Mouse (Mus musculus): ENCODE data around the gene Dcaf1. TPM values are rescaled to one million over a fixed set of nuclear protein-coding genes. Genes with fewer than 3 reads are reported as not detected.

The Dcaf1 gene
- polyA plus RNA-seq, 1 experiment from 2014 or later: 16.6 TPM

DNA sequence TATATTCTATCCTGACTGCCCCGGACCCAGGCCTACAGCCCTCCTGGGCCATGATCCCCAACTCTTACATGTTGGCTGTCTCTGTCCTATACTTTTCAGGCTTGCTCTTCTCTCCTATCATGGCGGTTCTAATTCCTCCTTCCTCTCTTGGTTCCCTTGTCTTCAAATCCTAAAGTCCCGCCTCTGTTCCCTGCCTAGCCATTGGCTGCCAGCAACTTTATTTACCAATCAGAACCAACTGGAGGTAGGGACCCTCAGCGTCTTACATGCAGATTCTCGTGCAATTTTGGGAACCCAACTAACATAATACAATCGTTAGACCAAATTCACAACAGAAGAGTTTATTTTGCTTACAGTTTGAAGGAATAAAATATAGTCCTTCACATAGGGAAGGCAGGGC, 21.1 kb downstream of the Dcaf1 start:
- Histone ChIP-seq H3K9me3 (replicated peaks; ENCODE audit: control insufficient read depth, low read length) (no peaks in the 10 kb centered on the region), H3K9ac (ENCODE audit: low read length) (no peak overlapping the region), H3K4me1 (ENCODE audit: control insufficient read depth, insufficient read depth, low read length) (no peaks in the 10 kb centered on the region), H3K27me3 (replicated peaks; ENCODE audit: control insufficient read depth, insufficient read depth, low read length) (no peaks in the 10 kb centered on the region), H3K36me3 (ENCODE audit: control insufficient read depth, insufficient read depth, low read length) (peaks cover 71% of the 10 kb centered on the region), H3K27ac (ENCODE audit: low read depth, low read length) (no peak overlapping the region), H3K4me2 (ENCODE audit: low read length) (no peak overlapping the region), H3K4me3 (ENCODE audit: low read depth, low read length) (no peak overlapping the region)
- no peak for ATAC-seq
- WGBS: 96% methylated on average over 6 of the region's 6 CpGs
- DNase-seq (ENCODE audit: low spot score): no peak

GRCm38 (mm10) chr9:106856664-106857063, 35.0 kb downstream of the Dcaf1 start:
- 87% methylated on average over 3 of the region's 3 CpGs for WGBS
- Histone ChIP-seq H3K27ac (ENCODE audit: low read depth, low read length) (no peak overlapping the region), H3K4me1 (ENCODE audit: control insufficient read depth, insufficient read depth, low read length) (no peaks in the 10 kb centered on the region), H3K4me2 (ENCODE audit: low read length) (no peak overlapping the region), H3K9me3 (replicated peaks; ENCODE audit: control insufficient read depth, low read length) (no peaks in the 10 kb centered on the region), H3K4me3 (ENCODE audit: low read depth, low read length) (no peak overlapping the region), H3K36me3 (ENCODE audit: control insufficient read depth, insufficient read depth, low read length) (peaks cover 87% of the 10 kb centered on the region), H3K27me3 (replicated peaks; ENCODE audit: control insufficient read depth, insufficient read depth, low read length) (no peaks in the 10 kb centered on the region), H3K9ac (ENCODE audit: low read length) (no peak overlapping the region)
- ATAC-seq (no peak), DNase-seq (ENCODE audit: low spot score) (no peak)

DNA sequence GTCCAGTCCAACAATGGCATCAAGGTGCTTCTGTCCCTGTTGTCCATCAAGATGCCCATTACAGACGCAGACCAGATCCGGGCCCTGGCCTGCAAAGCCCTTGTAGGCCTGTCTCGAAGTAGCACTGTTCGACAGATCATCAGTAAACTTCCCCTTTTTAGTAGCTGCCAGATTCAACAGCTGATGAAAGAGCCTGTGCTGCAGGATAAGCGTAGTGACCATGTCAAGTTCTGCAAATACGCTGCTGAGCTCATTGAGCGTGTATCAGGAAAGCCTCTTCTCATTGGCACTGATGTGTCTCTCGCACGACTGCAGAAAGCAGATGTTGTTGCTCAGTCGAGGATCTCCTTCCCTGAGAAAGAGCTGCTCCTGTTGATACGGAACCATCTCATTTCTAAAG, 36.4 kb downstream of the Dcaf1 start:
- Histone ChIP-seq H3K4me2 (ENCODE audit: low read length) (no peak overlapping the region), H3K9me3 (replicated peaks; ENCODE audit: control insufficient read depth, low read length) (no peaks in the 10 kb centered on the region), H3K4me3 (ENCODE audit: low read depth, low read length) (no peak overlapping the region), H3K27me3 (replicated peaks; ENCODE audit: control insufficient read depth, insufficient read depth, low read length) (no peaks in the 10 kb centered on the region), H3K27ac (ENCODE audit: low read depth, low read length) (no peak overlapping the region), H3K9ac (ENCODE audit: low read length) (no peak overlapping the region), H3K4me1 (ENCODE audit: control insufficient read depth, insufficient read depth, low read length) (no peaks in the 10 kb centered on the region), H3K36me3 (ENCODE audit: control insufficient read depth, insufficient read depth, low read length) (peaks cover 85% of the 10 kb centered on the region)
- ATAC-seq: no peak
- 94% methylated on average over 11 of the region's 11 CpGs for WGBS
- DNase-seq (ENCODE audit: low spot score): no peak

- Histone ChIP-seq H3K9me3 (replicated peaks; ENCODE audit: control insufficient read depth, low read length) (no peaks in the 10 kb centered on the region), H3K27ac (ENCODE audit: low read depth, low read length) (no peak overlapping the region), H3K27me3 (replicated peaks; ENCODE audit: control insufficient read depth, insufficient read depth, low read length) (no peaks in the 10 kb centered on the region), H3K36me3 (ENCODE audit: control insufficient read depth, insufficient read depth, low read length) (peaks cover 80% of the 10 kb centered on the region), H3K4me3 (ENCODE audit: low read depth, low read length) (no peak overlapping the region), H3K4me1 (ENCODE audit: control insufficient read depth, insufficient read depth, low read length) (no peaks in the 10 kb centered on the region), H3K9ac (ENCODE audit: low read length) (no peak overlapping the region), H3K4me2 (ENCODE audit: low read length) (no peak overlapping the region)
- ATAC-seq (no peak), DNase-seq (ENCODE audit: low spot score) (no peak)
- 85% methylated on average over 5 of the region's 5 CpGs for WGBS
These were observed 52.5 kb downstream of the Dcaf1 start for GRCm38 (mm10) chr9:106874216-106874615.

DNA sequence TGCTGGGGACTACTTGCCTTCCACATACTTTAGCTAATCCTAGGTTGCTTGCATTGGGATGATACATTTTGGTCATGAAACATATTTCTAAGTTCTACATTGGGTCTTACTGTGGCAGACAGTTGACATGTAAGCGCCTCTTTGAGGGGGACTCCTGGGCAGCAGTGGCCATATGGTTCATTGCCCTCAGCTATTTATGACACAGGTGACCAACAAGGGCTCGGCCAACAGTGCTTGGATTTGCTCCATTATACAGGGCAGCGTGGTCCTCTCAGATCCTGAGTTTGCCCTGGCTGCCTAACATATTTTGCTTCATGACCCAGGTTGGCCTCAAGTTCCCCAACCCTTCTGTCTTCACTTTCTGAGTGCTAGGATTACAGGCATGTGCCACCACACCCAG, 55.0 kb downstream of the Dcaf1 start:
- no peak for DNase-seq (ENCODE audit: low spot score)
- Histone ChIP-seq H3K27ac (ENCODE audit: low read depth, low read length) (no peak overlapping the region), H3K4me2 (ENCODE audit: low read length) (no peak overlapping the region), H3K4me3 (ENCODE audit: low read depth, low read length) (no peak overlapping the region), H3K9me3 (replicated peaks; ENCODE audit: control insufficient read depth, low read length) (no peaks in the 10 kb centered on the region), H3K27me3 (replicated peaks; ENCODE audit: control insufficient read depth, insufficient read depth, low read length) (no peaks in the 10 kb centered on the region), H3K4me1 (ENCODE audit: control insufficient read depth, insufficient read depth, low read length) (no peaks in the 10 kb centered on the region; the same call in 1 of the 2 replicates), H3K9ac (ENCODE audit: low read length) (no peak overlapping the region), H3K36me3 (ENCODE audit: control insufficient read depth, insufficient read depth, low read length) (peaks cover 90% of the 10 kb centered on the region)
- WGBS: 92% methylated on average over 3 of the region's 3 CpGs
- ATAC-seq: no peak

DNA sequence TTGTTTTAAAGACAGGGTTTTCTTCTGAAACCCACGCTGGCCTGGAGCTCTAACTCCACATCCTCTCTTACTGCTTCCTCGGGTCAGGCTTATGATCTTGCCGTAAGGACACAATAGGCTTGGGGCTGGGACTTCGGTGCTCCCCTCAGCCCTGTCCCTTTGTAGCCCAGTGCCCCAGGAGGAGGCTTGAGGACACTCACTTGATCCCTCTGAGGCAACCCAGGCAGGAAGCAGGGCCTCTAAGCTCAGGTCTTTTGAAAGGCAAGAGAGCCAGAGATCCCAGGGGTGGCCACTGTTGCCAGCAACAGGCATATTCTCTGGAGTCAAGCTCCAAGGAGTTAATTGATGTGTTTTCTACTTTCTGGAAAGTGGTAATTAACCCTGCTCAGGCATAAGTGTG, 57.8 kb downstream of the Dcaf1 start:
- no peak overlapping the region for H3K4me2 ChIP-seq (ENCODE audit: low read length)
- H3K4me3 ChIP-seq (ENCODE audit: low read depth, low read length): no peak overlapping the region
- WGBS: 57% methylated on average over 4 of the region's 4 CpGs
- peaks cover 15% of the 10 kb centered on the region for H3K4me1 ChIP-seq (ENCODE audit: control insufficient read depth, insufficient read depth, low read length)
- no peak for ATAC-seq
- H3K9ac ChIP-seq (ENCODE audit: low read length): no peak overlapping the region
- H3K27ac ChIP-seq (ENCODE audit: low read depth, low read length): no peak overlapping the region
- no peaks in the 10 kb centered on the region for H3K9me3 ChIP-seq (replicated peaks; ENCODE audit: control insufficient read depth, low read length)
- DNase-seq (ENCODE audit: low spot score): no peak
- peaks cover 93% of the 10 kb centered on the region for H3K36me3 ChIP-seq (ENCODE audit: control insufficient read depth, insufficient read depth, low read length)
- no peaks in the 10 kb centered on the region for H3K27me3 ChIP-seq (replicated peaks; ENCODE audit: control insufficient read depth, insufficient read depth, low read length)

DNA sequence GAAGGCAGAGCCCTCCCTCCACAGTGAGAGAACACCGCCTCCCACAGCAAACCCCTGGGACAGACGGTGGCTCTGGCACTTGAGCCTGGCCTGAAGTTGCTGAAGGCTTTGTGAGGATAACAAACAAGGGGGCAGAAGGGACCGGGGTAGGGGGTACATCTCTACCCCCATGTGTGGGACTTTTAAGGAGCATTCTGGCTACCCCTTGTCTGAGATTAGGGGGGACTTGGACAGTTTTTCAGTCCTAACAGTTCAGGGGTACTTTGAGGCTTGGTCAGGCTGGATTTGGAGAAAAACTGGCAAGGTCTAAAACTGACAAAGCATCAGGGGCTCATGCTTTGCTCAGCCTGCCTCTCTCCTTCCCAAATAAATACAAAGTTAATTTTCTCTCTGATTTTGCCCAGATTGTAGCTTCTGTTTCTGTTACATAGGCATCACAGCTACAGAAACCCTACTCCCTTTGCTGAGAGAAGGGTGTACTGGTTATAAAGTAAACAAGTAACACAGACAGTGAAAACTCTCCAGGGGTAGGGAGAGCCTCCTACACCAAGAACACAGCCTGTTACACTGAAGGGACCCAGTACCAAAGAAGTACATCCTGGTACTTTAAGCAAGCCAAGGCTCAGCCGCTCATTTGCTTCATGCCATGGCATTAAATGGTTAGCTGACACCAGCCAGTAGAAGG, 59.5 kb downstream of the Dcaf1 start:
- ATAC-seq: no peak
- Histone ChIP-seq H3K27ac (ENCODE audit: low read depth, low read length) (no peak overlapping the region), H3K36me3 (ENCODE audit: control insufficient read depth, insufficient read depth, low read length) (peaks cover 91% of the 10 kb centered on the region), H3K4me1 (ENCODE audit: control insufficient read depth, insufficient read depth, low read length) (peaks cover 23% of the 10 kb centered on the region), H3K9ac (ENCODE audit: low read length) (0 out of 2 replicates have a peak overlapping the region, but pooled peaks have one; percentile 21), H3K27me3 (replicated peaks; ENCODE audit: control insufficient read depth, insufficient read depth, low read length) (no peaks in the 10 kb centered on the region), H3K4me2 (ENCODE audit: low read length) (no peak overlapping the region), H3K4me3 (ENCODE audit: low read depth, low read length) (no peak overlapping the region), H3K9me3 (replicated peaks; ENCODE audit: control insufficient read depth, low read length) (no peaks in the 10 kb centered on the region)
- DNase-seq (ENCODE audit: low spot score): no peak
- WGBS: 68% methylated on average over 4 of the region's 4 CpGs

DNA sequence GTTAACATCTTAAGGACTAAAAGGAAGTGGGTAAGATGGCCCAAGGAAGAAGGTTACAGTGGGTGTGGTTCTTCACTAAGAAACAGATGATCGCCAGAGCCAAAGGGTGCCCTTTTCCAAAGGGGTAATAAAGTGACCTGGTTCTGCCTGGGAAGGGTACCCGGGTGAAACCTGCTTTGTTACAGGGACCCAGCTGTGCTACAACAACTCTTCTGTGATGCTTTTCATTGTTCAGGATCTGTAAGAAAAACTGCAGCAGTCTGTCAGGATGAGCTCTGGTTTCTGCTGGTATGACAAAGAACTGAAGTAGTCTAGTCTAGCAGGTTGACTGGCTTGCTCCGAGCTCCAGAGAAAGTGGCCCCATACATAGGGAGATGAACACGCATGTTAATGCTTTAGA, 60.5 kb downstream of the Dcaf1 start:
- DNase-seq (ENCODE audit: low spot score): no peak
- peaks cover 83% of the 10 kb centered on the region for H3K36me3 ChIP-seq (ENCODE audit: control insufficient read depth, insufficient read depth, low read length)
- H3K4me3 ChIP-seq (ENCODE audit: low read depth, low read length): no peak overlapping the region
- H3K9ac ChIP-seq (ENCODE audit: low read length): no peak overlapping the region
- H3K4me1 ChIP-seq (ENCODE audit: control insufficient read depth, insufficient read depth, low read length): peaks cover 23% of the 10 kb centered on the region
- no peaks in the 10 kb centered on the region for H3K9me3 ChIP-seq (replicated peaks; ENCODE audit: control insufficient read depth, low read length)
- 66% methylated on average over 4 of the region's 4 CpGs for WGBS
- H3K4me2 ChIP-seq (ENCODE audit: low read length): no peak overlapping the region
- no peak for ATAC-seq
- H3K27ac ChIP-seq (ENCODE audit: low read depth, low read length): no peak overlapping the region
- no peaks in the 10 kb centered on the region for H3K27me3 ChIP-seq (replicated peaks; ENCODE audit: control insufficient read depth, insufficient read depth, low read length)

- Histone ChIP-seq H3K4me3 (ENCODE audit: low read depth, low read length) (peak overlapping the region; percentile 98), H3K4me1 (ENCODE audit: control insufficient read depth, insufficient read depth, low read length) (peaks cover 23% of the 10 kb centered on the region), H3K4me2 (ENCODE audit: low read length) (peak overlapping the region; percentile 99), H3K9ac (ENCODE audit: low read length) (peak overlapping the region; percentile 41), H3K9me3 (replicated peaks; ENCODE audit: control insufficient read depth, low read length) (no peaks in the 10 kb centered on the region), H3K27me3 (replicated peaks; ENCODE audit: control insufficient read depth, insufficient read depth, low read length) (no peaks in the 10 kb centered on the region), H3K27ac (ENCODE audit: low read depth, low read length) (no peak overlapping the region), H3K36me3 (ENCODE audit: control insufficient read depth, insufficient read depth, low read length) (peaks cover 75% of the 10 kb centered on the region)
- 85% methylated on average over 3 of the region's 3 CpGs for WGBS
- ATAC-seq (no peak), DNase-seq (ENCODE audit: low spot score) (no peak)
These were observed 61.4 kb downstream of the Dcaf1 start for GRCm38 (mm10) chr9:106883085-106883484.

All from forebrain, embryonic 14.5 days (tissue).